ENCODE assay signal across 21 mouse cellular contexts in the genomic region with DNA sequence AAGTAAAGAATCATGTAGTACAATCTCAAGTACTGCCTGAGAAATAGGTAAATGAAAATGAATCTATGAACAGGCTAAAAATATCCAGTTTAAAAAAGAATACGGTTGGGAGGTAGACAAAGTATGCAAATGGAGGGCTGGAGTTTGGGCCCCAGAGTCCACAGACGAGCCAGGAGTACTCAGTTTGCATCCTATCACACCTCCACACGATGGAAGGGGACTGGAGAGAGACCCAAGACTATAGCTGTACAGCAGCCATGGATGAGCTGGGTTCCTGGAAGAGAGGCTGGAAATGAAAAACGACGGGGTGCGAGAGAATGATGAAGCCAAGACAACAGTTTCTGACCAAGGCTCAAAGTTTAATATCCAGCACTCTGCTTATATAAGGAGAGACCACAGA. TPM values are rescaled to one million over a fixed set of nuclear protein-coding genes. Genes with fewer than 3 reads are reported as not detected.
A peak's percentile ranks its signal among the peaks of the same experiment; 100 is the strongest.
DNase-seq lines count a peak whose midpoint lies in the region; ATAC-seq lines count a peak whose summit lies in the region.
"Had no signal": no experiment of that assay in that cellular context is flagged by ENCODE, and none has a peak within 500 bp of the region (broad histone marks: within the 10 kb centered on the region; RNA-seq: fewer than 3 reads in every experiment).

No protein-coding gene starts in this region.

- H3K4me3 ChIP-seq in liver, embryonic 12.5 days = no peak overlapping the region
- no peak overlapping the region for H3K4me3 ChIP-seq in liver, embryonic 15.5 days (replicated peaks)
- H3K4me3 ChIP-seq in hindbrain, embryonic 14.5 days (replicated peaks; ENCODE audit: low read length) = no peak overlapping the region
- H3K4me3 ChIP-seq: embryonic facial prominence, embryonic 13.5 days; gastrocnemius, adult 2 months; heart, embryonic 10.5 days; hindbrain, embryonic 12.5 days had no signal

- 0 out of 2 replicates have a peak, but pooled peaks cover 4% of the 10 kb centered on the region for H3K9me3 ChIP-seq in liver, embryonic 12.5 days (replicated peaks)
- H3K9me3 ChIP-seq in liver, embryonic 15.5 days (replicated peaks) = no peaks in the 10 kb centered on the region
- H3K9me3 ChIP-seq in hindbrain, embryonic 14.5 days (ENCODE audit: control insufficient read depth, low read length) = no peaks in the 10 kb centered on the region
- H3K9me3 ChIP-seq: embryonic facial prominence, embryonic 13.5 days; heart, embryonic 10.5 days; hindbrain, embryonic 12.5 days had no signal

- no peak for DNase-seq in liver
- peak; percentile 27 for DNase-seq in induced T-regulatory cell, adult 2 months (ENCODE audit: low read depth)
- no peak for DNase-seq in hindbrain, embryonic 14.5 days (ENCODE audit: low spot score)
- DNase-seq: adrenal gland, postnatal 10 days; B cell, adult 2 months; cerebellum, adult 11-12 months; cerebellum, adult 9-11 months; cerebellum, postnatal 36 days; gastrocnemius, adult 2 months; gastrocnemius, postnatal 25 days; heart, postnatal 10 days; heart, postnatal 4 days had no signal

- 73% methylated on average over 6 of the region's 6 CpGs for WGBS in liver, embryonic 12.5 days (ENCODE audit: insufficient replicate concordance)
- WGBS in liver, embryonic 15.5 days (ENCODE audit: insufficient replicate concordance) = 72% methylated on average over 6 of the region's 6 CpGs
- WGBS in hindbrain, embryonic 14.5 days = 70% methylated on average over 6 of the region's 6 CpGs

- peak overlapping the region; percentile 41; the same call in 1 of the 2 replicates for H3K9ac ChIP-seq in liver, embryonic 12.5 days
- no peak overlapping the region for H3K9ac ChIP-seq in liver, embryonic 15.5 days
- H3K9ac ChIP-seq in hindbrain, embryonic 14.5 days = no peak overlapping the region
- H3K9ac ChIP-seq: embryonic facial prominence, embryonic 13.5 days; hindbrain, embryonic 12.5 days had no signal

- H3K4me2 ChIP-seq in liver, embryonic 12.5 days = peak overlapping the region; percentile 64
- no peak overlapping the region for H3K4me2 ChIP-seq in liver, embryonic 15.5 days
- H3K4me2 ChIP-seq in hindbrain, embryonic 14.5 days (replicated peaks) = no peak overlapping the region
- H3K4me2 ChIP-seq: embryonic facial prominence, embryonic 13.5 days; hindbrain, embryonic 12.5 days had no signal

- H3K27ac ChIP-seq in liver, embryonic 12.5 days = peak overlapping the region; percentile 94
- H3K27ac ChIP-seq in liver, embryonic 15.5 days (replicated peaks) = peak overlapping the region; percentile 93
- no peak overlapping the region for H3K27ac ChIP-seq in hindbrain, embryonic 14.5 days
- H3K27ac ChIP-seq: embryonic facial prominence, embryonic 13.5 days; heart, embryonic 10.5 days; hindbrain, embryonic 12.5 days; hindbrain, postnatal 0 days had no signal

- H3K27me3 ChIP-seq in liver, embryonic 12.5 days (replicated peaks) = no peaks in the 10 kb centered on the region
- H3K27me3 ChIP-seq in liver, embryonic 15.5 days = no peaks in the 10 kb centered on the region
- H3K27me3 ChIP-seq in hindbrain, embryonic 14.5 days (ENCODE audit: control insufficient read depth, insufficient read depth, low read length) = no peaks in the 10 kb centered on the region
- H3K27me3 ChIP-seq: embryonic facial prominence, embryonic 13.5 days; hindbrain, embryonic 12.5 days had no signal

- H3K36me3 ChIP-seq in liver, embryonic 12.5 days = peaks cover 13% of the 10 kb centered on the region
- H3K36me3 ChIP-seq in liver, embryonic 15.5 days (replicated peaks) = peaks cover 5% of the 10 kb centered on the region
- H3K36me3 ChIP-seq in hindbrain, embryonic 14.5 days (replicated peaks; ENCODE audit: control insufficient read depth, insufficient read depth) = no peaks in the 10 kb centered on the region
- H3K36me3 ChIP-seq: embryonic facial prominence, embryonic 13.5 days; hindbrain, embryonic 12.5 days had no signal

- no peak for ATAC-seq in liver, embryonic 12.5 days
- no peak for ATAC-seq in liver, embryonic 15.5 days (ENCODE audit: insufficient read depth)
- ATAC-seq in inflammation-experienced regulatory T-cells, adult 6 months = no peak
- no peak for ATAC-seq in hindbrain, embryonic 14.5 days (ENCODE audit: low FRiP score)
- no peak for ATAC-seq in erythroblast, adult 5-6 weeks (replicated peaks; ENCODE audit: low FRiP score, poor library complexity, severe bottlenecking)
- ATAC-seq: forebrain, embryonic 14.5 days; hindbrain, postnatal 0 days had no signal

- peaks cover 73% of the 10 kb centered on the region for H3K4me1 ChIP-seq in liver, embryonic 12.5 days
- H3K4me1 ChIP-seq in liver, embryonic 15.5 days (replicated peaks) = peaks cover 70% of the 10 kb centered on the region
- H3K4me1 ChIP-seq in hindbrain, embryonic 14.5 days (replicated peaks; ENCODE audit: control insufficient read depth, insufficient read depth, low read length) = no peaks in the 10 kb centered on the region

RNA-seq across cellular contexts. Expression of gene Rab8b, which starts 22.5 kb away (rescaled TPM):
- polyA plus RNA-seq in liver, embryonic 12.5 days (2016; fragmentation: Nextera tagmentation; extraction: Ambion mirVana) = 39.4 and 42.2 TPM in 2 replicates
- 28.9 and 29.2 TPM in 2 replicates for polyA plus RNA-seq in liver, embryonic 15.5 days (2015; fragmentation: Nextera tagmentation; extraction: Ambion mirVana)
- 100 to 1,000 TPM; 140 to 229 (median 170) TPM for polyA plus RNA-seq in inflammation-experienced regulatory T-cells, adult 6 months (2017; shearing (Covaris generic))
- polyA plus RNA-seq in hindbrain, embryonic 14.5 days (2014; fragmentation: Nextera tagmentation; extraction: Ambion mirVana) = 33.8 and 38.2 TPM in 2 replicates
- 41.3 and 62.1 TPM in 2 replicates for total RNA-seq in erythroblast, adult 5-6 weeks (2015; ENCODE audit: low replicate concordance)
- 99.4 and 106 TPM in 2 replicates for total RNA-seq in erythroblast, adult 5-6 weeks (2017; ENCODE audit: low replicate concordance)

RNA-seq across cellular contexts. Expression of gene Rps27l, which starts 48.9 kb away (rescaled TPM):
- 702 and 744 TPM in 2 replicates for polyA plus RNA-seq in liver, embryonic 12.5 days (2016; fragmentation: Nextera tagmentation; extraction: Ambion mirVana)
- polyA plus RNA-seq in liver, embryonic 15.5 days (2015; fragmentation: Nextera tagmentation; extraction: Ambion mirVana) = 368 and 453 TPM in 2 replicates
- 100 to 1,000 TPM; 143 to 443 (median 185) TPM for polyA plus RNA-seq in inflammation-experienced regulatory T-cells, adult 6 months (2017; shearing (Covaris generic))
- polyA plus RNA-seq in hindbrain, embryonic 14.5 days (2014; fragmentation: Nextera tagmentation; extraction: Ambion mirVana) = 215 and 261 TPM in 2 replicates
- 102 and 125 TPM in 2 replicates for total RNA-seq in erythroblast, adult 5-6 weeks (2015; ENCODE audit: low replicate concordance)
- 23.7 and 43.2 TPM in 2 replicates for total RNA-seq in erythroblast, adult 5-6 weeks (2017; ENCODE audit: low replicate concordance)
